Mouse (Mus musculus) stomach, postnatal 0 days (tissue): Measurements from ENCODE around the gene Chrm4.

ENCODE experiments used
- CTCF ChIP-seq: IDR thresholded peaks from 2 replicates; pipeline ENCODE4 v1.5.1; 2016; ENCODE audit warnings: antibody characterized with exemption, low read depth, mild to moderate bottlenecking, moderate library complexity
- EP300 ChIP-seq: optimal IDR thresholded peaks from 2 replicates; pipeline ENCODE3; 2016; ENCODE audit warnings: antibody characterized with exemption

DNA sequence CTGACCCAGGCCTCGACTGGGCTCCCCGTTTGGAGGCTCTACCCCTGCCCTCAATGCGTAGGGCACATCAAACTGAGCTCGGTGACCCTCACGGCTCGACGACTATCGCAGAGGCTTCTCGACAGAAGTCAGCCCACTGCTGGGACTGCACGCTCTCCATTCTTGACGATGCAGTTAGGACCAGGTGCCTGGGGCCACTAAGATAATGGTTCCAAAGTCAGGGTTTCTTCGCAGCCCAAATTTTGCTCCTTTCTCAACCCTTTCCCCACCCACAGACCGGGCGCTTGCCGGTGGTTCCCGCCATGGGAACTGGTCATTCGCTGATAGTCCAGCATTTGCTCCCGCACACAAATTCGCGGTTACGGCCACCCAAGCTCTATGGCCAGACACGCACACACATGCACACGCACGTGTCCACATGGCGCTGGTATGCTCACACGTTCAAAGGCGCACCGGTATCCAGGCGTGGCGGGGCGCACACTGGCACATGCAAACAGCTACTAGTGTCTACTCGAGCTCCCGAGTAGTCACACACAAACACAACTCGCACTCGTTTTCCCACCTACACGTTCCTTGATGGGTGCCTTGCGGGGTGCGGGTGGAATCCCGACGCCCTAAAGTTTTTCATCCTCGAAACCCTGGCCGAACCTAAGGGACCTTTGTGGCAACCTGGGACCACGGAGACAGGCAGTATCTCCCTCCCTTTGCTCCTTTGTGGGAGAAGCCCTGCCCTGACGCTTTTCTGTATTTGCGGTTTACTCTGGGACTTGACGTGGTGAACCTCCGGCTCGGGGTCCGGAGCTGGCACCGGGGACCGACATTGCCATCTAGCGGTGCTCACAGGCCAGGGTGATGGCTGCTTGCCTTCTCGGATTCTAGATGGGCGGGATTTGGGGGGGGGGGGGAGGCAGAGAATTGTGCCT lies 3.4 kb upstream of the Chrm4 start:
- TF ChIP-seq EP300: no peak
- TF ChIP-seq CTCF: peak; percentile 84
